Mouse (Mus musculus) liver, adult 2 months (tissue): ENCODE measurements around the gene Spata2l. TPM values are rescaled to one million over a fixed set of nuclear protein-coding genes. Genes with fewer than 3 reads are reported as not detected.

ENCODE experiments used
- DNase-seq: peaks from one replicate; pipeline ENCODE4 v3.0.0-alpha.2; 2011; ENCODE audit warnings: low read depth, low spot score; ENCODE audit errors: extremely low read depth
- H3K27ac ChIP-seq: fragments of 200-500 bp; replicated peaks from 2 replicates; pipeline ENCODE4 v1.5.1; 2012; ENCODE audit warnings: low read depth, mild to moderate bottlenecking, control low read depth, inconsistent platforms, low read length; ENCODE audit not compliant: insufficient read depth
- H3K27me3 ChIP-seq: fragments of 200-500 bp; 2 replicates; pipeline ENCODE4 v1.6.1; 2012; ENCODE audit warnings: mild to moderate bottlenecking, moderate library complexity, low read length, inconsistent platforms; ENCODE audit not compliant: control insufficient read depth, insufficient read depth
- H3K36me3 ChIP-seq: fragments of 200-500 bp; 2 replicates; pipeline ENCODE4 v1.6.1; 2012; ENCODE audit warnings: low read length, inconsistent platforms; ENCODE audit not compliant: control insufficient read depth, insufficient read depth
- H3K4me1 ChIP-seq: fragments of 200-500 bp; 2 replicates; pipeline ENCODE4 v1.6.1; 2011; ENCODE audit warnings: low read length; ENCODE audit not compliant: control insufficient read depth, insufficient read depth
- H3K4me3 ChIP-seq: fragments of 200-500 bp; 2 replicates; pipeline ENCODE4 v1.5.1; 2011; ENCODE audit warnings: low read depth, mild to moderate bottlenecking, control low read depth, low read length, moderate library complexity; ENCODE audit not compliant: insufficient read depth
- H3K79me2 ChIP-seq: fragments of 200-500 bp; 2 replicates; pipeline ENCODE4 v1.6.1; 2012; ENCODE audit warnings: inconsistent platforms, mild to moderate bottlenecking, low read length, moderate library complexity; ENCODE audit not compliant: control insufficient read depth, insufficient read depth
- H3K9ac ChIP-seq: fragments of 200-500 bp; 2 replicates; pipeline ENCODE4 v1.6.1; 2012; ENCODE audit warnings: low read depth, mild to moderate bottlenecking, control low read depth, inconsistent platforms, low read length
- CTCF ChIP-seq: fragments of 200-500 bp; IDR thresholded peaks from 2 replicates; pipeline ENCODE4 v1.5.1; 2011; ENCODE audit warnings: low read depth, low read length, control low read depth
- POLR2A ChIP-seq: fragments of 200-500 bp; IDR thresholded peaks from 2 replicates; pipeline ENCODE4 v1.6.1; 2011; ENCODE audit warnings: low read length, control low read depth; ENCODE audit not compliant: insufficient read depth; ENCODE audit errors: extremely low read depth
- WGBS: fragments of 180-500 bp; shearing (Covaris S2); methylation state at CpG from one replicate; pipeline ENCODE4 v1.1.7; 2018; 5-methylcytosine and 5-hydroxymethylcytosine counted together
- polyA plus RNA-seq: library from polyadenylated mRNA; depleted of rRNA; stranded (reverse); fragments of >200 nt; gene quantifications from 2 replicates; pipeline ENCODE4 v1.2.3, GENCODE M21; 2012
- total RNA-seq: library from RNA; depleted of rRNA; stranded (reverse); fragments of >200 nt; gene quantifications from 2 replicates; pipeline ENCODE4 v1.2.3, GENCODE M21; 2014

Spata2l gene
- total and polyA plus RNA-seq, 2 experiments: 16.8 to 27.3 TPM

DNA sequence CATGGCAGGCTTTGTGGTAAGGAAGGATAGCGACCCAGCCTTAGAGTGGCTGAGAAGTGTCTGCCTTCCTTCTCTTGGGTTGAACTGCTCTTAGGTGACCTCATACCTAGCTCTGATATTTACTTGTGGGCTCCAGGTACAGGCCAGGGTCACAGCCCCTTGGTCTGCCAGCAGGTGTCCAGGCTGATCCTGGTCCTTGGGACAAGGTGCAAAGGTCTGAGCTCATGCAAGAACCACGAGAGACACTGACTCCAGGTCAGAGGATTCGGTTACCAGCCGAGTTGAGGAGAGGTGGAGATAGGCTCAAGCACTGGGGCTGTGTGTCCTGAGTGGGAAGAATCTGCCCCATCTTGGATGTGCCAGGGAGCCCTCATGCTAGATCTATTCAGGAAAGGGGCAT lies 8.3 kb upstream of the Spata2l start:
- Histone ChIP-seq H3K27me3 (no peaks in the 10 kb centered on the region), H3K9ac (peak overlapping the region; percentile 72), H3K4me1 (peaks cover 42% of the 10 kb centered on the region), H3K36me3 (peaks cover 2% of the 10 kb centered on the region; the same call in 1 of the 2 replicates), H3K27ac (peak overlapping the region; percentile 97), H3K79me2 (no peaks in the 10 kb centered on the region), H3K4me3 (no peak overlapping the region)
- 21% methylated on average over 4 of the region's 4 CpGs for WGBS
- peak; percentile 40; the same call in 1 of the 2 replicates for TF ChIP-seq POLR2A
- TF ChIP-seq CTCF: no peak
- DNase-seq: peak; percentile 99

DNA sequence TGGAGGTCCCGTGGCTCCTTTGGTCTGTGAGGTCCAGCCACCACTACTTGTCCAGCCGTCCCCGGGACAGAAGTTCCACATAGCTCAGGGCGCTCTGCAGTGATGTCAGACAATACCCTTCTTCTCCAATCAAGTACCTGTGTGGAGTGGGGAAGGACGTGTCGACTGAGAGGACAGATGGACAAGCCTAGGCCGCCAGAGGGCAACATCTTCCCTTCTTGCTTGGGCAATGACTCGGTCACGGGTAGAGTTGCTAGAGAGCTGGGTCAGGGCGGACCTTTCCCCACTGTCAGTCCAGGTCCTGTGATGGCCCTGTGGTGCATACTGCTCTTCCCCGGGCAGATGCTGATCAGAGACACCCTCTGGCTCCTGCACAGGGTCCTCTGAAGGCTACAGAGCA lies 7.0 kb upstream of the Spata2l start:
- Histone ChIP-seq H3K27me3 (no peaks in the 10 kb centered on the region), H3K27ac (peak overlapping the region; percentile 96), H3K36me3 (no peaks in the 10 kb centered on the region), H3K79me2 (no peaks in the 10 kb centered on the region), H3K4me3 (no peak overlapping the region), H3K4me1 (peaks cover 42% of the 10 kb centered on the region), H3K9ac (peak overlapping the region; percentile 51)
- peak; percentile 86 for DNase-seq
- no peak for TF ChIP-seq POLR2A
- TF ChIP-seq CTCF: peak; percentile 84
- 45% methylated on average over 11 of the region's 11 CpGs for WGBS

DNA sequence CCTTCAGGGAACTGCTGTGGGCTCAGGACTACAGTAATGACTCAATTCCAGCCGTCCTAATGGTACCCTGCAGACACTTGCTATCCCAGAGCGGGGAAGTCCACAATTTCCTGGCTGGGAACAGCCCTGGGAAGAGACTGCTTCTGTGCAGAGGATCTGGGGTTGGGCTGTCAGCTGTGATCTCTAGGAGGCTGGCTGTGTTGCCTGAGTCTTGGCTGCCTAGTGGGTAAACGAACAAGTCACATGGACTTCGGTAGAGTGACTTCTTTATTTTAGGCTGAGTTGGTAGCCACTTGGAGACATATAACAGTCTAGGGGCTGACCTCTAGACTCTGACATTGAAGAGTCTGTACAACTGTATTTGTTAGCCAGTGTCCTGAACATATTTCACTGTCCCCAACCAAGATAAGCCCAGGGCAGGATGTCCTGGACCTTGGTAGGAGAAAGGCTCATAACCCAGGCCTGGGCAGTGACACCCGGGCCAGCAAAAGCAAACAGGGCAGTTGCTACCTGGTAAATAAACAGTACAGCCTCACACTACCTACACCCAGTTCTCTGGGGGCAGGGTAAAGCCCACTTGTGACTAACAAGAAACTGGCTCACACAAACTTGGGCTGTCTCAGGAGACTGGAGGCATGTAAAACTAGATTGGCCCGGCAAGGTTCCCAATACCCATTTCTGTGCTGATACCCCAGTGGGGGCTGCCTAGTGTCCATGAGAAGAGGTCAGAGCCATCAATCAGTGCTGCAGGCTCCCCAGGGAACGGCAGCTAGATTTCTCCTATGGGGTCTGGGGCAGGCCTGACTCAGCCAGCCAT lies 6.3 kb upstream of the Spata2l start:
- WGBS: 17% methylated on average over 7 of the region's 7 CpGs
- Histone ChIP-seq H3K79me2 (no peaks in the 10 kb centered on the region), H3K27ac (peak overlapping the region; percentile 96), H3K36me3 (no peaks in the 10 kb centered on the region), H3K4me1 (peaks cover 42% of the 10 kb centered on the region), H3K9ac (peak overlapping the region; percentile 51), H3K27me3 (no peaks in the 10 kb centered on the region), H3K4me3 (no peak overlapping the region)
- peak; percentile 96 for DNase-seq
- TF ChIP-seq CTCF: no peak
- no peak for TF ChIP-seq POLR2A

DNA sequence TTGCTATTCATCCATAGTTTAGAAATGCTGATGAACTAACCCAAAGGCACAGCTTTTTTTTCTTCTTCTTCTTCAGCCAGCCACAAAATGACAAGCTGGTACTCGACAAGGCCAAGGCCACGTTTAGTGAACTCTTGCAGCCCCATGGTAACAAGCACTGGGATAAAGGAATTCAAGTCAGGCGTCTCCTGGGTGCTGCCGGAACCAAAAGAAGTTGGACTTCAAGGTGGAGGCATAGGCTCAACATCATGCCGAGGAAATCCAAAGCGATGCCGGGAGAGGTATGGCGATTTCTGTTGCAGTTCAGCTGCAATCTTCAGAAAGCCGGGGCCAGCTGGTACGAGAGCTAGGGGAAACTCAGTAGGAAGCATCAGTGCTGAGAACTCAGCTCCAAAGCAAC lies 3.4 kb upstream of the Spata2l start:
- Histone ChIP-seq H3K27me3 (no peaks in the 10 kb centered on the region), H3K9ac (no peak overlapping the region), H3K4me3 (no peak overlapping the region), H3K36me3 (no peaks in the 10 kb centered on the region), H3K27ac (no peak overlapping the region), H3K79me2 (peaks cover 5% of the 10 kb centered on the region; the same call in 1 of the 2 replicates), H3K4me1 (peaks cover 34% of the 10 kb centered on the region)
- TF ChIP-seq POLR2A (no peak), CTCF (no peak)
- DNase-seq: no peak
- 95% methylated on average over 10 of the region's 10 CpGs for WGBS

DNA sequence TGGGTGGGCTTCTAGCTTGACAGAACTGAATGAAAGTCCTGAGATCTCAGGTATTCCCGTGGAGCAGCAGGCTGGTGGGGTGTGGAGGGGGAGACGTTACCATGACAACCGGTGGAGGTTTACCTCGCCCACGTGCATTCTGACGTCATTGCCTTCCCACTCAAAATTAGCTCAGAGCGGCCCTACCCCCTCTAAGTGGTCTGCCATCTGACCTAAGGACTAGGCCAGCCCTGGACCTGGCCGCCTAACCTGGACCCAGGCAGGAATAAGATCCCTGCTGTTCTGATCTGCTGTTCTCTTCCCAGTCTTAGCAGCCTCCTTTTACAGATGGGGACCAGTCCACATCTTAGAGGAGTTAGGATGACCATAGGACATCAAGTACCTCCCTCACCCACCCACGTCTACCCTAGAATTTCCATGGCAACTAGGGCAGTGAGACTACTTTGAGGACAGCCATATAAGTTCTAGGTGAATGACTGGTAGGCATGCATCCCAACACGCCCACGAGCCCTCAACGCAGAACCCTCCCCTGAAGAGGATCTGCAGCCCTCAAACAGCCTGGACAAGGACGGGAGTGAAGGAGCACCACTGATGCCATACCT lies 1.0 kb downstream of the Spata2l start:
- Histone ChIP-seq H3K4me3 (peak overlapping the region; percentile 79), H3K9ac (peak overlapping the region; percentile 86), H3K4me1 (peaks cover 17% of the 10 kb centered on the region), H3K27ac (peak overlapping the region; percentile 91), H3K79me2 (peaks cover 5% of the 10 kb centered on the region; the same call in 1 of the 2 replicates), H3K27me3 (no peaks in the 10 kb centered on the region), H3K36me3 (no peaks in the 10 kb centered on the region)
- DNase-seq: peak; percentile 13
- WGBS: 17% methylated on average over 13 of the region's 13 CpGs
- no peak for TF ChIP-seq POLR2A
- no peak for TF ChIP-seq CTCF

DNA sequence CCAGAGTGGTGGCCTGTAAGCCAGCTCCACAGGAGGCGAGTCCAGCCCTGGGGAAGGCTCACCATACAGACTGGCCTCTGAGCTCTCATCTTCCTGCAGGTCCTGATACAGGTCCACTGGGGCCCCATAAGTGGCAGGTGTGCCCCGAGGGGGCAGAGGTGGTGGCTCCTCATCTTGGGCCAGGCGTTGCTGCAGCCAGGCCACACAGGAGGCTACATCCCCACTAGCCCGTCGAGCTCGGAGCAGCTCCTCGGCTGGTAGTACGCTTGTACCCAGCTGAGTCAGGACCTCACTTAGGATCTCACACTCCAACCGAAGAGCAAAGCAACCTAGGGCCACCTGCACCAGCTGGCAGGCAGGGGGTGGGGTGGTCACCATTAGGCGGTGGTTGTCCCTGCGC lies 2.3 kb downstream of the Spata2l start:
- Histone ChIP-seq H3K4me3 (no peak overlapping the region), H3K36me3 (no peaks in the 10 kb centered on the region), H3K27ac (no peak overlapping the region), H3K9ac (peak overlapping the region; percentile 7; the same call in 1 of the 2 replicates), H3K27me3 (no peaks in the 10 kb centered on the region), H3K79me2 (peaks cover 5% of the 10 kb centered on the region; the same call in 1 of the 2 replicates), H3K4me1 (peaks cover 17% of the 10 kb centered on the region)
- WGBS: 80% methylated on average over 11 of the region's 11 CpGs
- TF ChIP-seq CTCF (no peak), POLR2A (no peak)
- no peak for DNase-seq
